Mouse (Mus musculus) stomach, postnatal 0 days (tissue): ENCODE measurements at regions not wholly inside any gene's neighbourhood (a gene's known extent, or its start where the extent isn't known, plus 50 kb on each side); places are given as distances from the start of the nearest gene placed in this dataset.

Source experiments
- CTCF ChIP-seq: IDR thresholded peaks from 2 replicates; pipeline ENCODE4 v1.5.1; 2016; ENCODE audit warnings: antibody characterized with exemption, low read depth, mild to moderate bottlenecking, moderate library complexity
- EP300 ChIP-seq: optimal IDR thresholded peaks from 2 replicates; pipeline ENCODE3; 2016; ENCODE audit warnings: antibody characterized with exemption

DNA sequence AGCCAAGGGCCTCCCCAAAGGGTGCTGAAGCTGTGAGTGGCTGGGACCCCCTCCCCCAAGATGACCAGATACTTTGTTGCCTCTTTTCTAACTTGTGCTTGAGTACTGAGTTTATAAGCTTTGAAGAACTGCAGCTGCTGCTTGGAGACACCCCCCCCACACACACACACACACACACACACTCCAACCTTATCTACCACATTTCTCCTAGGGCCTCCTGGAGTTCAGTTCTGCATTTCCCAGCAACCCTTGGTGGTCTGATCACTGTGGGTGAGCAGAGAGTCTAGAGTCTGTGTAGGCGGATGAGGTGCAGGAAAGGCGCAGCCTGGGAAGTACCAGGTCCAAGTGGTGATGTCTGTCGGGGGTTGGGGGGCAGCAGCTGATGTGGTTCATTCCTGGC is 479.3 kb downstream of the Ajap1 start:
- TF ChIP-seq EP300 (no peak), CTCF (no peak)
